Mouse (Mus musculus) megakaryocyte-erythroid progenitor cell, adult 5 weeks (primary cell): ENCODE data around the gene Dnm3. TPM values are rescaled to one million over a fixed set of nuclear protein-coding genes. Genes with fewer than 3 reads are reported as not detected.

Experiments
- polyA plus RNA-seq: library from polyadenylated mRNA; stranded (reverse); fragments of >175 nt; gene quantifications from 2 replicates; pipeline ENCODE4 v1.2.3, GENCODE M21; 2012

The Dnm3 gene
- 0.20 and 0.28 TPM in 2 replicates for polyA plus RNA-seq

DNA sequence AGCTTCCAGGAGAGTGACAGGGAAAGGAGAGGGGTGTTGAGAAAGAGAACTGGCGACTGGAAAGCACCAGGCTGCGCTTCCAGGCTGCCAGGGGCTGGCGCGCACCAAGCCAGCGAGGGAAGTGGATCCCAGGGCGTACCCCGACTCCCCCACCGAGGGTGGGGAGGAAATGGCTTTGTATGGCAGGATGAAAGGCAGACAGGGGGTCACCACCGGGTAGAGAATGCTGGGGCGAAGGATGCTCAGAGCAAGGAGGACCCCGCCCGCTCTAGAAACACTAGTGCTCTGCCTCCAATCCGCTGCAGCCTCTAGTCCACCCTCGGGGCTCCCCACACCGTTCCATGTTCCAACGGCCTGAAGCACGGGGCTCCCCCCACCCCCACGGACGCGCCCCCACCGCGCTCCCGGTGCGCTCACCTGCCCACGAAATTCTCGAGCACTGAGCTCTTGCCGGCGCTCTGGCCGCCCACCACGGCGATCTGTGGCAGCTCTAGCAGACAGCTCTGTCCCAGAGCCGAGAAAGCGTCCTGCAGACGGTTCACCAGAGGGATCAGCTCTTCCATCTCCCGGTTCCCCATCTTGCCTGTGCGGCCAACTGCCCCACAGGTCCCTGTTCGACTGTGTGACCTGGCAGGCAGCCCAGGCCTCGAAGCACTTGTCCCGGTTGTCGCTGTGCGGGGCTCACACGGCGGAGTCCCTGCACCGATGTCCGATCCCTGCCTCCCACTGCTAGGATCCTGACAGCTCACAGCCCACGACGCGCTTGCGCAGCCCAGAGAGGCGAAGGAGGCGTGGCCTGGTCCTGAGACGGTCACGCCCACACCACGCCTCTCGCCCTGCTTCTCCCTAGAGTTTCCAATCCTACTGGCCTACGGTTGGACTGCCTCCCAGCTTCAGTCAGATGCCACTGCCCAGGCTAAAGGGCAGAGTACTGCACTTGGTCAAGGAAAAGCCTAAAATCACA lies at the start of gene Dnm3:
TSS of gene Dnm3 (minus strand) at position 789 of the 964 bp plus-strand sequence.

GRCm38 (mm10) chr1:161979536-161979935 lies 498.3 kb downstream of the Dnm3 start, which contains the start of gene 4930558K02Rik:
4930558K02Rik (minus strand) TSS chr1:161979636.

GRCm38 (mm10) chr1:161968589-161969407 lies 509.0 kb downstream of the Dnm3 start, which contains the start of gene Pigc:
Pigc (plus strand) TSS chr1:161969186.

Other genes with a start within 250 kb of the Dnm3 start
- 7.6 and 10.2 TPM in 2 replicates for gene Mettl13, start 70.5 kb upstream of the Dnm3 start, polyA plus RNA-seq
- 8.9 and 10.6 TPM in 2 replicates for gene Vamp4, start 92.5 kb upstream of the Dnm3 start, polyA plus RNA-seq
- gene Myoc, start 161.1 kb upstream of the Dnm3 start, polyA plus RNA-seq, result not detected in 2 replicates
- not detected in 2 replicates for gene Myocos, start 180.2 kb upstream of the Dnm3 start, polyA plus RNA-seq